ENCODE assay signal across 8 mouse cellular contexts in genomic region chr12:36670915-36671579, GRCm38 (mm10).
DNase-seq lines count a peak whose midpoint lies in the region; ATAC-seq lines count a peak whose summit lies in the region.

No protein-coding gene starts in this region.

- H3K4me3 ChIP-seq in heart, embryonic 10.5 days = no peak overlapping the region
- H3K4me3 ChIP-seq in stomach, embryonic 14.5 days (ENCODE audit: low read depth, low read length) = no peak overlapping the region

- DNase-seq in heart, postnatal 10 days = peak; percentile 23 to 32
- DNase-seq in heart, embryonic 10.5 days (ENCODE audit: low spot score) = no peak
- peak; percentile 15 for DNase-seq in CD4-positive helper T cell, adult 2 months (ENCODE audit: low read depth, low spot score)
- peak; percentile 5 for DNase-seq in embryo, embryonic 11.5 days (ENCODE audit: low read depth, low spot score)
- DNase-seq in kidney, postnatal 10 days = peak; percentile 16
- DNase-seq in gastrocnemius, postnatal 25 days = no peak
- no peak for DNase-seq in layer of hippocampus, adult 11-12 months (ENCODE audit: low spot score)

- no peaks in the 10 kb centered on the region for H3K4me1 ChIP-seq in heart, embryonic 10.5 days
- H3K4me1 ChIP-seq in stomach, embryonic 14.5 days (ENCODE audit: control insufficient read depth, insufficient read depth, low read length) = no peaks in the 10 kb centered on the region

- intact Hi-C loops in heart, postnatal 10 days (cut with DNase I) = loop anchor here (1.0 to 5.0 kb wide), 2 partner anchors 456 to 774 kb away; no protein-coding TSS in a partner anchor

- 0 out of 2 replicates have a peak, but pooled peaks have one; percentile 49 for ATAC-seq in stomach, embryonic 14.5 days (ENCODE audit: insufficient number of reproducible peaks, insufficient read depth, low FRiP score, low read depth)

- H3K9me3 ChIP-seq in heart, embryonic 10.5 days = no peaks in the 10 kb centered on the region
- no peaks in the 10 kb centered on the region for H3K9me3 ChIP-seq in stomach, embryonic 14.5 days (ENCODE audit: control insufficient read depth, low read depth, low read length)

- no peaks in the 10 kb centered on the region for H3K27me3 ChIP-seq in heart, embryonic 10.5 days (ENCODE audit: insufficient read depth, poor library complexity, severe bottlenecking)
- no peaks in the 10 kb centered on the region for H3K27me3 ChIP-seq in stomach, embryonic 14.5 days (ENCODE audit: control insufficient read depth, insufficient read depth, low read length)

- no peak overlapping the region for H3K27ac ChIP-seq in heart, embryonic 10.5 days
- no peak overlapping the region for H3K27ac ChIP-seq in stomach, embryonic 14.5 days (ENCODE audit: low read length)

- no peak overlapping the region for H3K9ac ChIP-seq in stomach, embryonic 14.5 days (replicated peaks; ENCODE audit: low read depth, low read length)

- no peak overlapping the region for H3K4me2 ChIP-seq in stomach, embryonic 14.5 days (replicated peaks; ENCODE audit: low read depth, low read length)

- 39% methylated on average over 10 of the region's 10 CpGs for whole genome bisulfite sequencing in heart, embryonic 10.5 days
- 35% methylated on average over 10 of the region's 10 CpGs for WGBS in stomach, embryonic 14.5 days

- H3K36me3 ChIP-seq in heart, embryonic 10.5 days = no peaks in the 10 kb centered on the region
- H3K36me3 ChIP-seq in stomach, embryonic 14.5 days (ENCODE audit: control insufficient read depth, insufficient read depth, low read length) = no peaks in the 10 kb centered on the region

Comparison
In these comparisons a context has a peak if more than half of its experiments do, and no peak if none do; other contexts are left out.
1. DNase-seq: peak in heart, postnatal 10 days (2 of 2), CD4-positive helper T cell, adult 2 months (single experiment), embryo, embryonic 11.5 days (single experiment) and kidney, postnatal 10 days (single experiment); none in heart, embryonic 10.5 days (single experiment), gastrocnemius, postnatal 25 days (single experiment) and layer of hippocampus, adult 11-12 months (single experiment).